Mouse (Mus musculus): ENCODE measurements around the gene Ky.
A peak's percentile ranks its signal among the peaks of the same experiment; 100 is the strongest.

Gene Ky

GRCm38 (mm10) chr9:102553781-102554180 is 48.2 kb downstream of the Ky start:
- peak; percentile 75 for DNase-seq

- DNase-seq, result no peak
Measured at GRCm38 (mm10) chr9:102558463-102558862, 52.9 kb downstream of the Ky start.

- no peak for DNase-seq
Measured at GRCm38 (mm10) chr9:102572888-102573287, 67.3 kb downstream of the Ky start.

GRCm38 (mm10) chr9:102577480-102577879 is 71.9 kb downstream of the Ky start:
- no peak for DNase-seq

- DNase-seq, result no peak
Measured at GRCm38 (mm10) chr9:102581921-102582469, 76.4 kb downstream of the Ky start.

GRCm38 (mm10) chr9:102587347-102587746 is 81.8 kb downstream of the Ky start:
- no peak for DNase-seq

- no peak for DNase-seq
Measured at GRCm38 (mm10) chr9:102594667-102595393, 89.3 kb downstream of the Ky start.
